Mouse (Mus musculus) retina, postnatal 7 days (tissue): ENCODE results near the gene 1700025G04Rik.

Experiments
- DNase-seq: peaks from one replicate; pipeline ENCODE4 v3.0.0-alpha.2; 2012; ENCODE audit warnings: low read depth, low spot score

1700025G04Rik gene

GRCm38 (mm10) chr1:151995948-151996697, 93.8 kb downstream of the 1700025G04Rik start:
- DNase-seq = no peak

- no peak for DNase-seq
These were observed 95.7 kb downstream of the 1700025G04Rik start for GRCm38 (mm10) chr1:151994271-151994670.

- DNase-seq = no peak
These were observed 98.4 kb downstream of the 1700025G04Rik start for GRCm38 (mm10) chr1:151991505-151991904.

GRCm38 (mm10) chr1:151990615-151991014, 99.3 kb downstream of the 1700025G04Rik start:
- DNase-seq = no peak

GRCm38 (mm10) chr1:151988713-151989112, 101.2 kb downstream of the 1700025G04Rik start:
- no peak for DNase-seq

- no peak for DNase-seq
These were observed 101.9 kb downstream of the 1700025G04Rik start for GRCm38 (mm10) chr1:151988066-151988465.

GRCm38 (mm10) chr1:151986024-151986778, 103.7 kb downstream of the 1700025G04Rik start:
- no peak for DNase-seq

GRCm38 (mm10) chr1:151985056-151985455, 104.9 kb downstream of the 1700025G04Rik start:
- no peak for DNase-seq

GRCm38 (mm10) chr1:151983991-151984390, 105.9 kb downstream of the 1700025G04Rik start:
- DNase-seq = no peak

- no peak for DNase-seq
These were observed 109.4 kb downstream of the 1700025G04Rik start for GRCm38 (mm10) chr1:151980498-151980897.

GRCm38 (mm10) chr1:151979803-151980456, 110.0 kb downstream of the 1700025G04Rik start:
- DNase-seq = no peak

GRCm38 (mm10) chr1:151978751-151979150, 111.2 kb downstream of the 1700025G04Rik start:
- DNase-seq = no peak

GRCm38 (mm10) chr1:151977596-151977995, 112.3 kb downstream of the 1700025G04Rik start:
- no peak for DNase-seq

GRCm38 (mm10) chr1:151976850-151977249, 113.1 kb downstream of the 1700025G04Rik start:
- DNase-seq = no peak

- DNase-seq = no peak
These were observed 114.2 kb downstream of the 1700025G04Rik start for GRCm38 (mm10) chr1:151975418-151976379.

- DNase-seq = no peak
These were observed 115.0 kb downstream of the 1700025G04Rik start for GRCm38 (mm10) chr1:151974887-151975286.

- DNase-seq = no peak
These were observed 115.5 kb downstream of the 1700025G04Rik start for GRCm38 (mm10) chr1:151974424-151974823.

GRCm38 (mm10) chr1:151973110-151973700, 116.7 kb downstream of the 1700025G04Rik start:
- DNase-seq = no peak

GRCm38 (mm10) chr1:151971581-151971980, 118.3 kb downstream of the 1700025G04Rik start:
- DNase-seq = no peak

- no peak for DNase-seq
These were observed 121.8 kb downstream of the 1700025G04Rik start for GRCm38 (mm10) chr1:151968126-151968525.

GRCm38 (mm10) chr1:151964811-151965210, 125.1 kb downstream of the 1700025G04Rik start:
- DNase-seq = no peak
